Mouse (Mus musculus): ENCODE measurements around the gene Hps4.

Gene Hps4

DNA sequence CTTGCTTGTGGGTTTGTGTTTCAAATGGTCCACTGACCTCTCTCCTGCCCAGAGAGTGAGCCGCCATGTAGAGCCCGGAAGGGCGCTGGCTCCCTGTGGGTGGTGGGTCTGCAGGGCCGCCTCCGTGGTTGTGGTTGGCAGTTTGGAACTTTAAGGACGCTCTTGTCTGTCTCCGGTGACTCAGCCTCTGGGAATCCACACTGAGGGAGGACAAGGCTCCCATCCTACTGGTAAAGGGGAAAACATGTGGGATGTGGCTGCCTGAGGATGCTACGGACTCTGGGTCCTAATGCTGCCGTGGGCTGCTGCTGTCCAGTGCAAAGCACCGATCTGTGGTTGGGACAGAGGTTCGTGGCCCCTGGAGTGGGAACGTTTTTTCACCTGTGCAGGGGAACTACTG is 25.0 kb downstream of the Hps4 start:
- no peak for DNase-seq

GRCm38 (mm10) chr5:112368666-112369065 is 25.8 kb downstream of the Hps4 start:
- no peak for DNase-seq

GRCm38 (mm10) chr5:112369326-112369725 is 26.4 kb downstream of the Hps4 start:
- DNase-seq: no peak

GRCm38 (mm10) chr5:112370236-112370813 is 27.4 kb downstream of the Hps4 start:
- no peak for DNase-seq

DNA sequence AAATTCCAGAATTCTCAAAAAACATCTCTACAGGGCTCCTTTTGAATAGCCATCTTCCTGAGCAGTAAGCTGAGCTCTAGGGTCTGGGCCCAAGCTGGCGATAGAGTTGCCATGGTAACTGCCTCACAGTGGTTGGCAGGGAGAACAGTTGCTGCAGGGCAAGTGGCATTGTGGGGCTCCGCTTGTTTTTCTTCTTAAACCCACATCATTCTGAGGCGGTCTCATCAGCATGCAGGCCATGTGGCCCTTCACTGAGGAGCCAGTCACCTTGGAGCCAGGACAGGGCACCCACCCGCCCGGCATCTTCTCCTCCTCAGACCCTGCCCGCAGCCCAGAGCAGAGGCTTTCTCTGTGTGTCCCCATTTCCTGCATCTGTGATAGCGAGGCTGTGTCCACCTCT is 29.1 kb downstream of the Hps4 start:
- DNase-seq: no peak

GRCm38 (mm10) chr5:112376111-112376510 is 33.2 kb downstream of the Hps4 start:
- DNase-seq: no peak

GRCm38 (mm10) chr5:112377380-112377779 is 34.5 kb downstream of the Hps4 start:
- no peak for DNase-seq

GRCm38 (mm10) chr5:112378716-112379115 is 35.8 kb downstream of the Hps4 start:
- DNase-seq: no peak

- no peak for DNase-seq
These were observed 38.3 kb downstream of the Hps4 start for GRCm38 (mm10) chr5:112381154-112381553.

DNA sequence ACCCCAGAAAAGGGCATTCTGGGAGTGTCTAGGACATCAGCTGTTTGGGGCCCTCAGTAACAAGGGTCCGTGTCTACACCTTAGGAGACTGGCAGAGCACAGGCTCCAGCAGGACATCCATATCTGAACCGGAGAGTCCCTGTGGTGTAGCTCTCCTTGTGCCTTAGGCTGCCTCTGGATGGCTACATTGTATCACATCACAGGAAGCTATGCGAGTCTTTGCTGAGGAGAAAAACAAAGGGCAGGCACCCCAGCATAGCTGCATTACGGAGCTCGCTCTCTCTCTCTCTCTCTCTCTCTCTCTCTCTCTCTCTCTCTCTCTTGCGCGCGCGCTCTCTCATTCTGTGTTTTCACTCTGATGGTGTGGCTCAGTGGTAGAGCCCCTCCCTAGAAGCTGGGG is 39.2 kb downstream of the Hps4 start:
- no peak for DNase-seq

DNA sequence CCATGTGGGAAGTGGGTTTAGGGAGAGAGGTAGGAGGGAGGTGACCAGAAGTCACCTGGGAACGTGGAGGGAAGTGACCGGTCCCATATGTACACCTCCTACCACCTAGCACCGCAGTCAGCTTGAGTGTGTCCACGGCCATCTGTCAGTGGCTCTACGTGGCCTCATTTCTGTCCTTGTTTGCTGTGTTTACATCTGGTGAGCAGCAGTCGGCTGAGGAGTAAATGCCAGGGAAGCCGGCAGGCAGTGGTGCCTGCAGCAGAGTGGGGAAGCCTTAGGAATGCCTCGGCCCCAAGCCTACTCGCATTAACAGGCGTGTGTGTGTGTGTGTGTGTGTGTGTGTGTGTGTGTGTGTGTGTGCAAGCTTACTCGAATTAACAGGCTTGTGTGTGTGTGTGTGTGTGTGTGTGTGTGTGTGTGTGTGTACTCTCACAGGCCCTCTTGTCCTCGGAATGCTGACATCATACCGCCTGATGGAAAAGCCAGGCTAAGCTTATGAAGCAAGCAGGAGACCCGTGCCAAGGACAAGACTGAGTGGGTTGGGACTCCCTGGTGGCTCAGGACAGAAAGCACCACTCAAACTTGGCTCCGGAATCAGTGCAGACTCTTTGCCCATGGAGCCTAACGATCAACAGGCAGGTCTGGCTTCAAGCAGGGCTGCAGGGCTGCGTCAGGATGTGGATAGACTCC is 39.9 kb downstream of the Hps4 start:
- DNase-seq: no peak

- DNase-seq: no peak
These were observed 42.1 kb downstream of the Hps4 start for GRCm38 (mm10) chr5:112384805-112385472.

- no peak for DNase-seq
These were observed 43.1 kb downstream of the Hps4 start for GRCm38 (mm10) chr5:112385973-112386372.

GRCm38 (mm10) chr5:112389352-112389751 is 46.5 kb downstream of the Hps4 start:
- no peak for DNase-seq

DNA sequence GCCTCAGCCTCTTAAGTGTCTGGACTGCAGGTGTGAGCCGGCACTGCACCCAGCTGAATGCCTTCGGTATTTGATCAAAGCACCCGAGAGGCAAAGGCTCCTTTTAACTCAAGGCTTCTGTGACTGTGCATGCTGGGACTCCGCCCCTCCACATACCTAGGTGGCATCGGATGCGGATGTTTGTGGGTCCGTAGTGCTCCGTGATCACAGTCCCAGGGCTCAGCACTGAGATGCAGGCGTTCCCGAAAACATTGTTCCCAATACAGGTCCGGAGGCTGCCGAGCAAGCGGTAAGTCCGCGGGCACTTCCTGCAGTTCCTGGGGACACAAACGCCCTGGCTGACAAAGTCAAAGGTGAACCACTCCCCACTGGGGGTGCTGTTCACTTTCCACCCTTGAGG is 48.1 kb downstream of the Hps4 start:
- no peak for DNase-seq

DNA sequence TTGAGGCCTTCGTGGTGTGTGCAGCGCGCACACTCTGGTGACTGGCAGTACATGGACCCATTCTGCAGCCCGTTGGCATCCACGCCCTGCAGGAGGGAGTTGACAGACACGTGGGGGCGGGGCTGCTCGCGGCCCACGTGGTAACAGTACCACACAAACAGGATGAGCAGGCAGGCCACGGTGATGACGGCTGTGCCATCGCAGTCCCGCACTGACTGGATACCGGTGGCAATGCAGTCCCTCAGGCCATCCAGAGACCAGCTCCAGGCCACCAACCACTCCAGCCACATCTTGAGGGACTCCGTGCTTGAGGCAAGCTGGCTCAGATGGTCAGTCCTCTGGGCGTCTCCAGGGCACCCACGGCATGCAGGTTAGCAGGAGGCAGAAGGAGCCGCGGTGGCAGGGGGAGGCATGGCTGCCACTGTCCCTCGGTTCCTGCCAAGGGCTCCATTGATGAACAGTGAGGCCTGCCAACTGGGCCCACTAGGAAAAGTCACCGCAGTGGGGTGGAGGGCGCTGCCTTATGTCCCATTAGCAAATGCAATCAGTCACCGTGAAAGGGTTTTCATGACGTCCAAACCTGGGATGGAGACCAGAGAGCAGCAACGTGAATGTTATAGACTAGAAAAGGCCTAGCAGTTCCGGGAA is 48.9 kb downstream of the Hps4 start:
- DNase-seq: no peak

DNA sequence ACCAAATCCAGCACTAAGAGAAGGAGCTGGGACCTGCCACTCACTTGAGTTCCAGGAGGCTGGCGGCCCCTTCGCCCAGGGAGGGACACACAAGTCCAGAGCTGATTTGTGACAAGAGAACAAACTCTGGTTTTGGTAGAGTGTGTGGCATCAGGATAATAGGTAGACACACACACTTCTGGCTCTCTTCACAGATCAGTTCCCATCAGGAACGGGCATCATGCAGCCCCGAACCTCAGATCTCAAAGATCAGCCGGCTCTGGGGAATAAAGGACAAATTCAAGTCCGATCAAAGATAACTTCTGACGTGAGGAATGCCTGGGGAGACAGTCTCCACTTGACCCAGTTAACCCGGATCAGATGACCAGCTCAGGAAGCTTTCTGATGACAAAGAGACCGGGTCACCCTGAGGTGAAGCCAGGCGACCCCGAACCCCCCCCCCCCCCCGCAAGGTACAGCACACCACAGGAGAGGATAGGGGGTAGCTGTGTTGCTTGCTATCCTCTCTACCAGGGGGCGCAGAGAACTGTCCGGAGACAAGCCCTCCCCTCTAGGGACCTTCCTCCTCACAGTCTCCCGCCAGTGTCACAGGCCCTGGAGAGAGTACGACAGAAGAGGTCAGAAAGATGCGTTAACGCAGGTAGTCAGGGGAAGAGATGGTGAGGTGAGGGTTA is 51.0 kb downstream of the Hps4 start:
- no peak for DNase-seq

GRCm38 (mm10) chr5:112394415-112394763 is 51.5 kb downstream of the Hps4 start:
- no peak for DNase-seq

DNA sequence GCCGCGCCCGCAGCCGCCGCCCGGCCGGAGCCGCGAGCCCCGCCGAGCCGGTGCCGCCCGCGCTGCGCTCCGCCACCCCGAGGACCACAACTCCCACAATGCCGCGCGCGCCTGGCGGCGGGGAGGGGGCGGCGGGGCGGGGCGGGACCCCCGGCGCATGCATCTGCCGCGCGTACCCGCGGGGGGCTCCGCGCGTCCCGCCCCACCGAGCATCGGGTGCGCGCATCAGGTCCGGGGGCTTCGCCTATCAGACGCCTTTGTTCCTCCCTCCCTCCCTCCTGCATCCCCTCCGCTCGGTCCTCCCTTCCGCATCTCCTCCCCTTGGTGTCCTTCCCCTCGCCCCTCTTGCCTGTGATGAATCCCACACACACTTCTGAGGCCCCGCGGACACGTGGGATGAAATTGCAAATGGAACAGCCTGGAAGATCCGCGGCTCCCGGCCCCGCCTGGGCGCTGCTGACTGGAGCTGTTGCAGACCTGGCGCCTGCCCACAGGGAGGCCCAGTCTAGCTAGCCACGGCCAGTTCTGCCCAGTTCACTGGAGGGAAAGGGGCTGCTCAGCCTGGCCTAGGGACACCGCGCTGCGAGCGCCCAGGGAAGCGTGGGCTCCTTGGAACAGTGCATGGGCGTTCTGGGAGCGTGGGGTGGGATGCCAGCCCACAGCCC is 52.0 kb downstream of the Hps4 start, which contains the start of gene Asphd2:
Asphd2 (minus strand) TSS at position 88 of the 665 bp plus-strand sequence.
- DNase-seq: no peak

GRCm38 (mm10) chr5:112396066-112396465 is 53.2 kb downstream of the Hps4 start:
- DNase-seq: no peak

DNA sequence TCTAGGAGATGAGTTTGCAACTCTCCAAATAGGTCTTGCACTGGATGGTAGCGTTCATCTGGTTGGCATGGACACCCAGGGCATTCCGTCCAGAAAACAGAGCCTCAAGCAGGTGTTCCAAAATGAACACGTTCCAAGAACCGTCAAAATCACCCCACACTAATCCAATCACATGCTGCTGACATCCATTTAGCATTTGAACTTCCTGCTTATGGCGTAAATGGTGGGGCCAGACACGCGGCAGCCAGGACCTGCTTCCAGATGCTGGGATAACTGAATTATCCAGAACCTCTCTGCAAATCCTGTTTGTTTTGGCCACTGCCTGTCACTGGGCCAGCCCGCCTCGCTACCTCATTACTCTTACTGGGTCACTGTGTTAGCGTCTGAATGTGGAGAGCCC is 56.4 kb downstream of the Hps4 start:
- DNase-seq: no peak

DNA sequence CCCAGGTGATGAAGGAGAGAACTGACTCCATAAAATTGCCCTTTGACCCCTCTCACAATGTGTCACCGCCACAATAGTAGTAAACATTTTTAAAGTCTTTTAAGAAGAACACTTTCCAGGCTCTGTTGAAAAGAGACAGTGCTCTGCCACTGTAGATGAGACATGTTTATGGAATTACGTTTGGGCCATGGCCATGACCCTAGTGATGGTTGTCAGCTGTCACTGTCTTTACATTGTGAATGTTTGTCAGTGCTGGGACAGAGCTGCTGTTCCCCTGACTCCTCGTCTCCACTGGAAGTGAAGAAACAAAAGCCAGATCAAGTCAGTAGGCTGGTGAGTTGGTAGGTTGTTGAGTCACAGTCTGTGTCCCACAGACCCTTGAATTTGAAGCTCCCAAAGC is 59.6 kb downstream of the Hps4 start:
- no peak for DNase-seq

- DNase-seq: no peak
These were observed 63.1 kb downstream of the Hps4 start for GRCm38 (mm10) chr5:112406017-112406416.
